Mouse (Mus musculus) cortical plate, adult 2 months (tissue): ENCODE results near the gene Ostf1.

Source experiments
- CTCF ChIP-seq: fragments of 200-500 bp; IDR thresholded peaks from 2 replicates; pipeline ENCODE4 v1.5.1; 2011; ENCODE audit warnings: mild to moderate bottlenecking, control low read depth, low read length; ENCODE audit not compliant: insufficient read depth; ENCODE audit errors: extremely low read depth
- POLR2A ChIP-seq: fragments of 200-500 bp; IDR thresholded peaks from 2 replicates; pipeline ENCODE4 v1.6.1; 2011; ENCODE audit warnings: mild to moderate bottlenecking, low read length, control low read depth; ENCODE audit not compliant: insufficient read depth; ENCODE audit errors: extremely low read depth

DNA sequence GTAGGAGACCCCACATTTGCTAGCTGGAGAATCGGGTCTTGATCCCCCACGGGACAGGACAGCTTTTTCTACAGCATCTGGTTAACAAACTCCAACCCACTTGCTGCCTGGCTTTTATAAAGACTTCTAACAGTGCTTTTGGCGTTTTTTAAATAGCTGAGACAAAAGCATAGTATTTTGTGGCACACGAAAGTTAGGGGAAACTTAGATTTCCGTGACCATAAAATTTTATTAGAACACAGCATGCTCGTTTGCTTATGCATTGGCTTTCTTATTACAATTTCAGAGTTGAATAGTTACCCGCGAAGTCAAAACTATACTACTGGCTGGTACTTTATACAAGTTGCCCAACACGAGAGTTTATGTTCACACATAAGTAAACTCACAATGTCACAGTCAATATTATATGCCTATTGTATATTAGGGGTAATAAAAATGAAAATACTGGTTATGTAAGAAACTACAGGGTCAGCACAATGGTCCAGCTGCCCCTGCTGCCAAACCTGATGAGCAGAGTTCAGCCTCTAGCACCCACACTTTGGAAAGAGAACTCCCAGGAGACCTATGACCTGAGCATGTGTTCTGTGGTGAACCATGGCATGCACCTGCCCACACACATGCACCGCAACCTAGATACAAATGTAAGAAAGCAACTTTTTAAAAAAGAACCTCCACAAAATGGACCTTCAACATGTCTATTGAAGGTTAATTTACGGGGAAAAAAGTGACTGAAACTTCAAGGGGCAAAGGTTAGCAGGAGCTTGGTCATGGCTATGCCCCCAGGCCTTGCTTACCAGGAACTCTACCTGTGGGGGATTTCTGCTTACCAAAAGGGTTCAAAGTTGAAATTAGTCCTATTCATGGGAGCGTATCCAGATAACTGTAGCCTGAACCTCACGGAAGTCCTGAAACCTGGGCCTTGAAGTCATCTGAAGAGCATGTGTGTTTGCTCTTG lies 885 bp upstream of the Ostf1 start:
- TF ChIP-seq CTCF (no peak), POLR2A (no peak)
